Mouse (Mus musculus) gastrocnemius, adult 2 months (tissue): ENCODE data around the gene Sdhaf1. TPM values are rescaled to one million over a fixed set of nuclear protein-coding genes. Genes with fewer than 3 reads are reported as not detected.

ENCODE experiments used
- DNase-seq: peaks from one replicate; pipeline ENCODE4 v3.0.0; 2022
- H3K27ac ChIP-seq: fragments of 200-600 bp; 2 replicates; pipeline ENCODE4 v1.8.1; 2022; ENCODE audit warnings: mild to moderate bottlenecking
- H3K4me3 ChIP-seq: fragments of 200-600 bp; 2 replicates; pipeline ENCODE4 v1.8.1; 2022; ENCODE audit warnings: mild to moderate bottlenecking, moderate library complexity
- CTCF ChIP-seq: fragments of 200-600 bp; IDR thresholded peaks from 2 replicates; pipeline ENCODE4 v1.8.1; 2022; ENCODE audit warnings: antibody characterized with exemption, mild to moderate bottlenecking, moderate library complexity
- intact Hi-C: fragments of 180-260 bp; cut with DNase I; formaldehyde crosslinking; loops from one replicate; pipeline ENCODE4 v1.15.1; 2025
- long read RNA-seq, 2 experiments: library from polyadenylated mRNA; stranded (forward); transcript quantifications; one replicate each; pipeline ENCODE4 v2.0.0; 2021
- total RNA-seq, 2 experiments: library from RNA; stranded (reverse); gene quantifications; 2 replicates each; pipeline ENCODE4 v1.2.3; 2021

Gene Sdhaf1
- 1 to 10 TPM; 5.9 to 6.9 TPM for total RNA-seq
- long read RNA-seq, experiment 1, transcript Sdhaf1-201 (1 exons, 2,490 nt) = major isoform, 18 of 18 reads
- long read RNA-seq, experiment 1, partial matches to known transcripts = 0 of 18 reads
- long read RNA-seq, experiment 1, other reads (novel, unspliced or antisense) = 0 of 18 reads
- long read RNA-seq, experiment 2, transcript Sdhaf1-201 (1 exons, 2,490 nt) = major isoform, 33 of 33 reads
- long read RNA-seq, experiment 2, partial matches to known transcripts = 0 of 33 reads
- long read RNA-seq, experiment 2, other reads (novel, unspliced or antisense) = 0 of 33 reads

DNA sequence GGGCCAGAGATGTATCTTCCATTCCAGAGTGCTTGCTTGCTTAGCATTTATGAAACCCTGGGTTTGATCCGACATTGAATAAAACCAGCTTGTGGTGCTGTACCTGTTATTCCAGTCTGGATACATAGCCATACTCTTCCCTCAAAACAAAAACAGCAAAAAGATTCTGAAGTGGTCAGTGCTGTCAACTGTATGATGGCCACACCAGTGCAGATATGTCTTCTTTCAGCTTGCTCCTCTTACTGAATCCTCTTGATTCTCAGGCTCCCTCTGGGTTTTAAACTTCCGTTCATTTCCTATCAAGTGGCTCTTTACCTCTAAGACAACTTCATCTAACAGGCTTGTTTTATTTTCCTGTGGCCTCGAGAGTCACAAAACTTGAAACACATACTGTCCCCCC lies at the start of gene Sdhaf1:
Gene Sdhaf1, minus strand, starts transcription at position 101 of the 400 bp plus-strand sequence.
- no peak for TF ChIP-seq CTCF
- Histone ChIP-seq H3K27ac (peak within 1 kb of the TSS; percentile 95), H3K4me3 (peak within 1 kb of the TSS; percentile 98)
- intact Hi-C loops = loop anchor here (2.0 kb wide), 1 partner anchor 405 kb away; the partner anchor contains the start of gene Tmem147
- no peak for DNase-seq

DNA sequence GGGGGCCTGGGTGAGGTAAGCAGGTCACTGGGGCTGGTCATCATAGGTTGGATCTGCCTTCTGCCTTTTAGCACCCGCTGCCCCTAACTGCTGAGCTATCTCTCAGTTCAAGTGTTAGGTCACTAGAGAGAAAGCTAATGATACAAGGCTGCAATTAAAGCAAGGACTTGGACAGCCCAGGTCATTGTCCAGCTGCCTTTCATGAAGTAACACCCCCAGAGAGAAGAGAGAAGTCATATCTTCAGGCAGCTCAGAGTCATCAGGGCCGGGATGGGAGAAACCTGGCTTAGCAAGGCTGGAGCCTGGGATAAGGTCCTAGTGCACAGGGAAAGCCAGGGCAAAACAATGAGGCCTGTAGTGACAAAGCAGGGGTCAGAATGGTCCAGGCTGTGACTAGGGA lies 43.8 kb upstream of the Sdhaf1 start:
- no peak for TF ChIP-seq CTCF
- no peak for DNase-seq
- no peak overlapping the region for H3K4me3 ChIP-seq
- intact Hi-C loops = no loop called here
- no peak overlapping the region for H3K27ac ChIP-seq

DNA sequence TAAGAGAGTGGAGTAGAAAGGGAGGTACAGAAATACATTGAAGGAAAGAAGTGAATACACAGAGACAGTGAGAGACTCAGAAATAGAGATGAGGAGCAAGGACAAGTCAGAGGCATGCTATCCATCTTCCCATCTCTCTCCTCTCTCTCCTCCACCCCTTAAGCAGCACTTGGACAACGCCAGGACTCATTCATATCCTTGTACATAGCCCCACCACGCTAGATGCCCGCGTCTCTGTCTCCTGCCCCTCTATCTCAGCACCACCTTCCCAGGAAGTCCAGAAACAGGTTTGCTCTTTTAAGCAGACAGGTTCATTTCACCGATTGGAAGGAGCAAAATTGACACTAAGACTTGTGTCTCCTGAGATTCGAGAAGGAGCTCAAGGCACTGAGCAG lies 39.6 kb upstream of the Sdhaf1 start:
- Histone ChIP-seq H3K4me3 (peak overlapping the region; percentile 77), H3K27ac (peak overlapping the region; percentile 72; the same call in 1 of the 2 replicates)
- DNase-seq = no peak
- intact Hi-C loops = no loop called here
- no peak for TF ChIP-seq CTCF

DNA sequence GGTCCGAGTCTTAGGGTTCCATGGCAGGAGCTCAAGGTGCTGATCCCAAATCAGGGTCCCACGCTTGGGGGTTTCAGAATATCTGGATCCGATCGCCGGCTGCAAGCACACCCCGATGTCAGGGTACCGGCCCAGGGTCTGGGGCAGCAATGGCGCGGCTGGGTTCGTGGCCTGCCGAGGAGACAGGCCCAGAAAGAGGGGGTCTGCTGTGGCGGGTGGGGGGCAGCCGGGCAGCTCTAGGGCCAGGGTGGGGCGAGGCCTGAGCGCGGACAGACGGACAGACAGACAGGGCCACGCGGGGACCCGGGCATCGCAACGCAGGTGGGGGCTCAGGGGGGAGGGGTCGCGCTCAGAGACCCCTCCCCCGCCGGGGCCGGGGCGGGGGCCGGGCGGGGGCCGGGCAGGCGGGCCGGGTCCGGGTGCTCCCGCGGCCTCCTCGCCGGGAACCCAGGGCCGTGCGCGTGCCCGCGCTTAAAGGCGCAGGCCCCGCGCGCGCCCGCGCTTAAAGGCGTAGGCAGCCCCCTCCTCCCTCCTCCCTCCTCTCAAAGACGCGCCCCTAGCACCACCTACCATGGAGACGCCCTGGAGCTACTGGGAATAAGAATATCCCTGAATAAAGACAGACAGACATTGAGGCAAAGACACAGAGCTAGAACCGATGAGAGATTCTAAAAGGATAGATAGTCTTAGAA lies 39.1 kb upstream of the Sdhaf1 start, which contains the start of gene Lrfn3:
Gene Lrfn3, minus strand, starts transcription at position 121 of the 692 bp plus-strand sequence.
- Histone ChIP-seq H3K27ac (peak within 1 kb of the TSS; percentile 72), H3K4me3 (peak within 1 kb of the TSS; percentile 77)
- DNase-seq = peak; percentile 69
- intact Hi-C loops = no loop called here
- no peak for TF ChIP-seq CTCF

DNA sequence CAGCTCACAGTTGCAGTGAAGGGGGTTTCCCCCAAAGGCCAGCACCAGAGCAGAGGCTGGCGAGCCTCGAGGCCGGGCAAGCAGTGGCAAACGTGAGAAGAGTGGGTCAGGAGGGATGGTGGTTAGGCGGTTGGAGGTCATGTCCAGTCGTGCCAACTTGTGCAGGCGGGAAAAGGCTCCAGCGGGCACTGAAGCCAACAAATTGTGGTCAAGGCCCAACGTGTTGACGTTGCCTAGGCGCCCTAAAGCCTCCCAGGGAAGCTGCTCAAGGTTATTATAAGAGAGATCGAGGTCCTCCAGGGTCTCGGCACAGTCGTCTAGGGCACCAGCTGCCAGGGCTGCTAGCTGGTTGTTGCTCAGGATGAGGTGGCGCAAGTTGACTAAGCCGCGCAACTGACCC lies 36.3 kb upstream of the Sdhaf1 start:
- TF ChIP-seq CTCF = no peak
- Histone ChIP-seq H3K4me3 (no peak overlapping the region), H3K27ac (no peak overlapping the region)
- no peak for DNase-seq
- intact Hi-C loops = no loop called here

DNA sequence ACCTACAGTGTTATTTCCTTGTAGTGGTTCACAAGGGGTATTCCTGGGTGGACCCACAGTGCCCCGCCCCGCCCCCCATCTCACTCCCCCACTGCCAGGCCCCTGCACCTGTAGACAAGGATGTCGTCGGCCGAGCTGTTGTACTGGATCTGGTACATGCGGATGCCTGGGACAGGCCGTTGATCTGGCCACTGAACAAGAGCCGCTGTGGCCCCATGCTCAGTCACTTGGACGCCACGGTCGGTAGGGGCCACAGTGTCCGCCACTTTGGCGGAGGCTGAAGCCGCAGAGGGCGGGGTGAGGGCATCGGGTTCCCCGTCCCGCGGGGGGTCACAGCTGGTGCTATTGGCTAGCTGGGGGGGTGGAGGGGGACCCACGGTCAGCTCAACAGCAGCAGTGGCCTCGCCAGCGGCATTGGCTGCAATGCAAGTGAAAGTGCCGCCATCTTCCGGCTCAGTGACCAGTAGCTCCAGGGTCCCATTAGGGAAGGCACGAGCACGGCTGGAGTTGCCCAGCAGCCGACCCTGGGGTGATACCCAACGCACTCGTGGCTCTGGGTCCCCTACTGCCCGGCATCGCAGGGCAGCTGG lies 35.7 kb upstream of the Sdhaf1 start:
- no peak overlapping the region for H3K4me3 ChIP-seq
- no peak for DNase-seq
- intact Hi-C loops = no loop called here
- no peak for TF ChIP-seq CTCF
- H3K27ac ChIP-seq = no peak overlapping the region

DNA sequence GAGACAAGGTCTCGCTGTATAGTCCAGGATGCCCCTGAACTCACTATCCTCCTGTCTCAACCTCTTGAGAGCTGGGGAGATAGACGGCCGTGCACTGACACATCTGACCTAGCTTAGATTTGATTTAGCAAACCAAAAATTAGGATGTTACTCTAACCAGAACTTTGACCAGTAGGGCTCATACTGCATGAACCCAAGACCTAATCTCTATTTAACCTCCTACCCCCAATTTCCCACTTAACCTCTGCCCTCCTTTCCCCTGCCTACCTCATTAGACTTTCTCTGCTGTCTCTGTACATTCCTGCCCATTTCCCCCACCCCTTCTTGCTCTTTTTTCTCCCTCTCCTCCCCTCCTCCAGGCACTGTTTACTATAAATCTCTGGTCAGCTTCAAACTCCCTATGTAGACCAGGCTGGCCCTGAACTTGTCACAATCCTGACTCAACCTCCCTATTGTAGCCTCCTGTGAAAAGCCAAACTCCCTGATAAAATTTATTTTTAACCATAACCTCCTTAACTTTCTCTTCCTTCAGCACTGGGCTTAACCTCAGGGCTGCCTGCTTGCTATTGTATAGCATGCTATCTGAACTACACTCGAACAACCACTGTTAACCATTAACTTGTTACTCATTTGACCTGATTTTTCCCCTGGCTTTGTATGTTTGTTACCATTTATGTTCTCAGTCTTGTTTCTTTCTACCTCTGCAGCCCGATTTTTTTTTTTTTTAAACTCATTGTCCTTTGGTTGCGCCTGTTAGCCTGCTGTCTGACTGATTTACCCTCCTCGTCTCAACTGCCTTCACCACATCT lies 34.9 kb upstream of the Sdhaf1 start:
- intact Hi-C loops = no loop called here
- no peak for TF ChIP-seq CTCF
- no peak overlapping the region for H3K27ac ChIP-seq
- DNase-seq = no peak
- no peak overlapping the region for H3K4me3 ChIP-seq

DNA sequence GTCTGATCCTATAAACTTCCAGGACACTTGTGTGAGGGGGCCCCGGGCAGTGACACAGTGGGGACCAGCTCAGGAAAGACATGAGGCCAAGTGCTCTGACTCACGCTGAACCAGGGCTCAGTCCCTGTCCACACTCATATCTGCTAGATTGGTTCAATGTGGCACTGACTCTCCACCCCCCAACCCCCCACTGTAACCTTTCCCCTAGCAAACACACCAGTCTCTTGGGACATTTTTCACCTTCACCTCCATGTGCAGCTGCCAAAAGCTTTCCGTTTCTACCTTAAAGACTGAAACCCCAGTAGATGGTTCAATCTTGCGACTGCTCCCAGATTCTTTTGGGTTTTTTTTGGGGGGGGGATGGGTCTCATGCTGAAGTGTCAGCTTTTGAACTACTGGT lies 30.4 kb upstream of the Sdhaf1 start:
- intact Hi-C loops = no loop called here
- DNase-seq = no peak
- no peak overlapping the region for H3K4me3 ChIP-seq
- no peak overlapping the region for H3K27ac ChIP-seq
- no peak for TF ChIP-seq CTCF

DNA sequence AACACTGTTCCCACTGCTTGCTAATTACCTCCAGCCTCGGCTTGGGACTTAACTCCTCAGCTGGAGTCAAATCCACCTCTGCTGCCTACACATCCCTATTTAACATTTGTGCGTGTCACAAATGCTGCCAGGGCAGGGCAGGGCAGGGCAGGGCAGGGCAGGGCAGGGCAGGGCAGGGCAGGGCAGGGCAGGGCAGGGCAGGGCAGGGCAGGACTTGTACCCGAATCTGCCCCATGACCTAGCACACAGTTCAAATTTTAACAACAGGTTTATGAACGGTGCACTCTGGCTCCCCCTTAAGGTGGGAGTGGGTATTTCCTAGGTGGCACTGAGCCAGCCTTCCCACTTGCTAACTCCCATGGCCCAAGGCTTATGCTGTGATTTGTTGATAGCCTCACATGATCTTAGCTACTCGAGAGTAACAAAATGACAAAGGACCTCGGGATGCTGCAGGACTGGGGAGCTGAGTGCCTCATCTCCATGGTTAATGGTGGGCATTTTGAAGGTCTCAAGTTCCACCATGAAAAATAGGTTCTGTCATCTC lies 29.7 kb upstream of the Sdhaf1 start:
- peak; percentile 57 for DNase-seq
- peak; percentile 83 for TF ChIP-seq CTCF
- intact Hi-C loops = no loop called here
- Histone ChIP-seq H3K27ac (no peak overlapping the region), H3K4me3 (no peak overlapping the region)

DNA sequence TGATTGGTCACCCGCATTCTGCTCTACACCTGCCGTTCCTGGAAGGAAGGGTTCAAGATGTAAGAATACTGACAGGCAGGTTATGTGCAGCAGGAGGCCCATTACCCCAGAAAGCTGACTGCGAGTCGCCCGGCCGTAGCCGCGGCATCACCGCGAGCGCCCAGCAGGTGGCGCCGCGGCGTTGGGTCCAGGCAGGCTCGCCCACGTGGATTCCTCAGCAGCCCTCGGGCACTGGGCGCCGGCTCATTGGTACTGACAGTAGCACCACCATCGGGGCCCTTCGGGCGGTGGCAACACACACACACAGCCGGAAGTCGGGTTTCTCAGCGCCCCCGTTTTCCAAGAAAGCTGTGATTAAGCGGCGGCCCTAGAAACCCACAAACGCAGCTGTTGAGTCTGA lies 24.1 kb upstream of the Sdhaf1 start:
- peak; percentile 67 for DNase-seq
- intact Hi-C loops = no loop called here
- Histone ChIP-seq H3K4me3 (no peak overlapping the region), H3K27ac (no peak overlapping the region)
- peak; percentile 85 for TF ChIP-seq CTCF

DNA sequence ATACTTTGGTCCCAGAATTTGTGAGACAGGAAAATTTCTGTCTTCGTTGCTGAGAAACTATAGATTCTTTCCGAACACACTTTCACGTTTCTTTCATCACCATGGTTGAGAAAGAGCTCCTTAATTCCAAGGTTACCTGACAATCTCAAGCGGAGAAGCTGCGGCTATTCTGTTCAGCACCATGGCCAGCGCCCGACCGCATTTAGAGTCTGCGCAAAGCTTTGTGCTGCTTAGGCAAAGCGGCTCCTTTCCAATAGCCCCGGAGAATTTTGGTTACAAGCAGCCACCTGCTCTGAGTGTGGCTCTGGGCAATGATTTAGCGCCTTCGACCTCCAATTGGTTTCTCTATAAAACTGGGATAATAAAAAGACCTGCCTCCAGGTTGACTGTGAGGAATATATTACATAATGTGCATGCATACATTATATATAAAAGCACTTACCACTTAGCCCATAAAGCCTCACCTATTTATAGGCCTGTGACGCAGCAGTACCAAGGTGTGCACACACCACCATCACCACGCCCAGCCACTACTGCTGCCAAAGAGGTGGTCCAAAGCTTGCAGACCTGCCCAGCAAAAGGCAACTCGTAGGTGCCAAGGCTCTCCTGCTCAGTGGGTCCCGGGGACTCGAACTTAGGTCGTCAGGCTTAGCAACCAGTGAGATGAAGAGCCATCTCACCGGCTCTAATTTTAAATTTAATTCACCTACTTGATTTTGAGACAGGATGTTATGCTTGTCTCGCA lies 23.1 kb upstream of the Sdhaf1 start:
- DNase-seq = peak; percentile 72
- no peak overlapping the region for H3K4me3 ChIP-seq
- intact Hi-C loops = no loop called here
- no peak overlapping the region for H3K27ac ChIP-seq
- TF ChIP-seq CTCF = no peak
